Mouse (Mus musculus): ENCODE measurements around the gene Prkg1.

Prkg1 gene

GRCm38 (mm10) chr19:31616830-31617229 lies 148.0 kb downstream of the Prkg1 start:
- DNase-seq = no peak

- DNase-seq = no peak
Measured at GRCm38 (mm10) chr19:31616159-31616558, 148.7 kb downstream of the Prkg1 start.

GRCm38 (mm10) chr19:31613146-31613545 lies 151.7 kb downstream of the Prkg1 start:
- no peak for DNase-seq

- DNase-seq = no peak
Measured at GRCm38 (mm10) chr19:31602578-31602977, 162.3 kb downstream of the Prkg1 start.

GRCm38 (mm10) chr19:31594011-31594410 lies 170.8 kb downstream of the Prkg1 start:
- DNase-seq = no peak

- no peak for DNase-seq
Measured at GRCm38 (mm10) chr19:31590701-31591100, 174.1 kb downstream of the Prkg1 start.

GRCm38 (mm10) chr19:31577092-31577491 lies 187.7 kb downstream of the Prkg1 start:
- DNase-seq = no peak

GRCm38 (mm10) chr19:31564329-31564728 lies 200.5 kb downstream of the Prkg1 start:
- DNase-seq = no peak

- no peak for DNase-seq
Measured at GRCm38 (mm10) chr19:31546063-31546462, 218.8 kb downstream of the Prkg1 start.

- DNase-seq = peak; percentile 20
Measured at GRCm38 (mm10) chr19:31531249-31531740, 233.5 kb downstream of the Prkg1 start.

- DNase-seq = peak; percentile 29
Measured at GRCm38 (mm10) chr19:31530616-31531015, 234.2 kb downstream of the Prkg1 start.

GRCm38 (mm10) chr19:31529890-31530289 lies 234.9 kb downstream of the Prkg1 start:
- no peak for DNase-seq

GRCm38 (mm10) chr19:31514490-31514889 lies 250.3 kb downstream of the Prkg1 start:
- no peak for DNase-seq

- no peak for DNase-seq
Measured at GRCm38 (mm10) chr19:31507831-31508230, 257.0 kb downstream of the Prkg1 start.

GRCm38 (mm10) chr19:31506296-31506695 lies 258.5 kb downstream of the Prkg1 start:
- no peak for DNase-seq

GRCm38 (mm10) chr19:31505041-31505440 lies 259.8 kb downstream of the Prkg1 start:
- DNase-seq = no peak

GRCm38 (mm10) chr19:31497386-31497785 lies 267.4 kb downstream of the Prkg1 start:
- DNase-seq = no peak

GRCm38 (mm10) chr19:31489606-31490005 lies 275.2 kb downstream of the Prkg1 start:
- no peak for DNase-seq

GRCm38 (mm10) chr19:31471766-31472165 lies 293.1 kb downstream of the Prkg1 start:
- DNase-seq = no peak

GRCm38 (mm10) chr19:31460188-31460587 lies 304.6 kb downstream of the Prkg1 start:
- DNase-seq = no peak

GRCm38 (mm10) chr19:31444101-31444500 lies 320.7 kb downstream of the Prkg1 start:
- DNase-seq = no peak

- no peak for DNase-seq
Measured at GRCm38 (mm10) chr19:31442311-31442710, 322.5 kb downstream of the Prkg1 start.

- no peak for DNase-seq
Measured at GRCm38 (mm10) chr19:31433446-31433845, 331.4 kb downstream of the Prkg1 start.

- no peak for DNase-seq
Measured at GRCm38 (mm10) chr19:31431411-31431810, 333.4 kb downstream of the Prkg1 start.

GRCm38 (mm10) chr19:31426142-31426541 lies 338.7 kb downstream of the Prkg1 start:
- DNase-seq = no peak

GRCm38 (mm10) chr19:31425199-31425598 lies 339.6 kb downstream of the Prkg1 start:
- no peak for DNase-seq

Data from lung, postnatal 14 days (tissue).